Mouse (Mus musculus) adrenal gland, postnatal 4 days (tissue): ENCODE results near the gene Cyp24a1. TPM values are rescaled to one million over a fixed set of nuclear protein-coding genes. Genes with fewer than 3 reads are reported as not detected.

Source experiments
- DNase-seq, 2 experiments: peaks; one replicate each; pipeline ENCODE4 v3.0.0; 2021 to 2022; ENCODE audit warnings: low spot score in 2 of 2, mixed read lengths in 2 of 2
- total RNA-seq, 2 experiments: library from RNA; stranded (reverse); gene quantifications; 2 replicates each; pipeline ENCODE4 v1.2.3; 2021

The Cyp24a1 gene
- total RNA-seq, 2 experiments from 2014 or later = 3.0 TPM; not detected in 1

DNA sequence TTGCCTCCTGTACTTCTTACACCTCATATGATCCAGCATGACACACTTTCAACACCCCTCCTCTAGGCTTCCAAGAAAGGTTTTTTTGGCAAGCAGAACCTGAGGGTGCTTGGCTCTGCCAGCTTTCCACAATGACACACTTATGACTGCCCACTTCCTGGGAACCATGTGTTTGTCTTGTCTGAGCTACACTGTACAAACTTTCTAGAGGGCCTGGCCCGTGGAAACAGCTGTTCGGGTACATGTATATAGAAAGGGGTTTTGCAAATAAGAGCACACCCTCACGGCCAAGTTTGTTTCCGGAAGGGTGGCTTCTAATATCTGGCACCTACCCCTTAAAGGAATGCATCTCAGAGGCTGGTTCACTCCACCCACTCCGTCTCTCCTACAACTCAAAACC lies 51.1 kb downstream of the Cyp24a1 start:
- no peak for DNase-seq

DNA sequence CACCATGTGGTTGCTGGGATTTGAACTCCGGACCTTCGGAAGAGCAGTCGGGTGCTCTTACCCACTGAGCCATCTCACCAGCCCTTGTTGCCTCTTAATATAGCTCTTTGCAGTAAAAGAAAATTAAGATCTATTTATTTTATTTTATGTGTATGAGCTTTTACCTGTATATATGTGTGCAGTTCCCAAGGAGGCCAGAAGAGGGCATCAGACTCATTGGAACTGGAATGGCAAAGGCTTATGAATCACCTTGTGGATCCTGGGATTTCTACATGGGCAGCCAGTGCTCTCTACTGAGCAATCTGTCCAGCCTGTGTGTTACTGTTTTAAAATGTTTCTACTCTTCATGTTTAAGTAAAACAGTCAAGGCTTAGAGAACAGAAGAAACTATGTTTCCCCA lies 54.4 kb downstream of the Cyp24a1 start:
- no peak for DNase-seq

DNA sequence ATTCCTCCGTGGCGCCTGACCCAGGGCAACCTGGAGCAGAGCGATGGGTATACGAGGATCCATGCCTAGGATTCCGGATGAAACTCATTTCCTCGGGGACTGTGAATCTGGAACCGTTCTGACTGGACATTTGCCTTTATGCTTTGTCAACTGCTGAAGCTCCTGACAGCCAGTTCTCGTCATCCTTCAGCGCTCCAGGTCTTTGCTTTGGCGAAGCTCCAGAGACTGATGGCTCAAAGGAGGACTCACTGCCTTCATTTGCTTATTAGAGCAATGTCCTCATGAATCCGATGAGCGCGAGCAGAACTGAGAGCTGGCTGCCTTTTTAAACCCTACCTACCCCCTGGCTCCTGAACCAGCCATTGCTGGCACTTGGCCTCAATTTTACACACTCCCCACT lies 58.2 kb downstream of the Cyp24a1 start:
- no peak for DNase-seq

DNA sequence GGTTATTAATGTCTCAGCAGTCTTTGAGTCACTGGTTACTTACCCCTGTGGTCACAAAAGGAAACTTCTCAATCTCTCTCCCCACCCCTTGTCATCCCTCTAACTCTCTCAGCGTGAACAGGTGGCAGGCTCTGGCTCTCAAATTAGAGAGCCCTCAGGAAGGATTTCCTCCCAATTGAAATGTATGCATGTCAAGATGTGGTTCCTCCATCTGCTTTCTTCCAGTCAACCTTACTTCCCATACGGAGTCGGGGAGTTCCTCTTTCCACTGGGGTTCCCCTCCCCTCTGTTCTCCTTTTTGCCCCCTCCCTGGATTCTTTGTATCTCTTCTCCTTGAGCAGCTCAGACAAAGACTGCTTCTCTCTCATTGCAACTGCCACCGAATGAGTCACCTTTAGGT lies 60.7 kb downstream of the Cyp24a1 start:
- no peak for DNase-seq

Other genes with a start within 250 kb of the Cyp24a1 start
- 1 to 10 TPM in 1 of 2 experiments, under 1 TPM in 1; 0.48 to 1.2 TPM for gene Bcas1, start 69.3 kb downstream of the Cyp24a1 start, total RNA-seq
- 10 to 100 TPM; 20.9 to 24.6 TPM for gene Pfdn4, start 717 bp downstream of the Cyp24a1 start, total RNA-seq
- not detected for gene 4930470P17Rik, start 104.9 kb upstream of the Cyp24a1 start, total RNA-seq
- gene Dok5, start 234.7 kb upstream of the Cyp24a1 start, total RNA-seq = 1 to 10 TPM; 1.7 to 1.9 TPM